Mouse (Mus musculus) hindbrain, postnatal 0 days (tissue): Measurements from ENCODE around the gene Med17. TPM values are rescaled to one million over a fixed set of nuclear protein-coding genes. Genes with fewer than 3 reads are reported as not detected.

Experiments
- ATAC-seq: fragments of 200-750 bp; cut with Nextera tagmentation; 2 replicates; pipeline ENCODE4 v1.8.0; 2017; ENCODE audit warnings: mild to moderate bottlenecking, moderate TSS enrichment, moderate library complexity
- DNase-seq: peaks from one replicate; pipeline ENCODE4 v3.0.0-alpha.2; 2015; ENCODE audit warnings: low spot score
- H3K27ac ChIP-seq: fragments of 300-500 bp; sonication (generic); 2 replicates; pipeline ENCODE4 v1.5.1; 2014; ENCODE audit warnings: mild to moderate bottlenecking
- H3K27me3 ChIP-seq: fragments of 300-500 bp; sonication (generic); 2 replicates; pipeline ENCODE4 v1.6.1; 2014; ENCODE audit warnings: low read length, mixed read lengths; ENCODE audit not compliant: insufficient read depth
- H3K36me3 ChIP-seq: fragments of 300-500 bp; sonication (generic); 2 replicates; pipeline ENCODE4 v1.6.1; 2014; ENCODE audit warnings: low read length, mixed read lengths; ENCODE audit not compliant: insufficient read depth
- H3K4me1 ChIP-seq: fragments of 300-500 bp; sonication (generic); 2 replicates; pipeline ENCODE4 v1.6.1; 2014; ENCODE audit warnings: antibody characterized with exemption, low read length, mixed read lengths; ENCODE audit not compliant: insufficient read depth
- H3K4me2 ChIP-seq: fragments of 300-500 bp; sonication (generic); 2 replicates; pipeline ENCODE4 v1.6.1; 2014; ENCODE audit warnings: low read depth, mild to moderate bottlenecking, low read length, moderate library complexity, mixed read lengths
- H3K4me3 ChIP-seq: fragments of 300-500 bp; sonication (generic); 2 replicates; pipeline ENCODE4 v1.5.1; 2014; ENCODE audit warnings: low read length
- H3K9ac ChIP-seq: fragments of 300-500 bp; sonication (generic); replicated peaks from 2 replicates; pipeline ENCODE4 v1.6.1; 2014; ENCODE audit warnings: mild to moderate bottlenecking, low read length, moderate library complexity, mixed read lengths
- H3K9me3 ChIP-seq: fragments of 300-500 bp; sonication (generic); 2 replicates; pipeline ENCODE4 v1.6.1; 2016; ENCODE audit warnings: low read length, mixed read lengths
- CTCF ChIP-seq: IDR thresholded peaks from 2 replicates; pipeline ENCODE4 v1.5.1; 2016; ENCODE audit warnings: antibody characterized with exemption, control low read depth, low read depth
- WGBS: fragments of 180-500 bp; shearing (Covaris S2); extraction: QIAGEN DNeasy Blood & Tissue Kit; methylation state at CpG from one replicate; pipeline ENCODE4 v1.1.7; 2014; 5-methylcytosine and 5-hydroxymethylcytosine counted together
- polyA plus RNA-seq: library from polyadenylated mRNA; unstranded; fragments of >200 nt; fragmentation: Nextera tagmentation; extraction: Ambion mirVana; gene quantifications from 2 replicates; pipeline ENCODE4 v1.2.1, GENCODE M21; 2015
- total RNA-seq: library from RNA; depleted of rRNA; stranded (reverse); fragments of >200 nt; gene quantifications from 2 replicates; pipeline ENCODE4 v1.2.3, GENCODE M21; 2014

Gene Med17
- total and polyA plus RNA-seq, 2 experiments from 2014 or later, result 19.0 to 21.9 TPM

GRCm38 (mm10) chr9:15239042-15239925 is 40.4 kb downstream of the Med17 start, which contains the start of gene Vstm5:
Gene Vstm5 (plus strand): TSS chr9:15239045.
- Histone ChIP-seq H3K27ac (peak within 1 kb of the TSS; percentile 46), H3K4me1 (peaks cover 14% of the 10 kb centered on the region; the same call in 1 of the 2 replicates), H3K9ac (peak within 1 kb of the TSS; percentile 70), H3K4me2 (peak within 1 kb of the TSS; percentile 75), H3K36me3 (no peaks in the 10 kb centered on the region), H3K9me3 (no peaks in the 10 kb centered on the region), H3K4me3 (peak within 1 kb of the TSS; percentile 40), H3K27me3 (no peaks in the 10 kb centered on the region)
- peak; percentile 55 for TF ChIP-seq CTCF
- WGBS, result 5% methylated on average over 35 of the region's 35 CpGs
- peak; percentile 91 for ATAC-seq
- DNase-seq, result peak; percentile 79

GRCm38 (mm10) chr9:15238297-15238990 is 41.3 kb downstream of the Med17 start:
- Histone ChIP-seq H3K4me1 (peaks cover 14% of the 10 kb centered on the region; the same call in 1 of the 2 replicates), H3K27me3 (no peaks in the 10 kb centered on the region), H3K4me2 (peak overlapping the region; percentile 75), H3K9ac (peak overlapping the region; percentile 70), H3K36me3 (no peaks in the 10 kb centered on the region), H3K9me3 (no peaks in the 10 kb centered on the region), H3K27ac (peak overlapping the region; percentile 46), H3K4me3 (peak overlapping the region; percentile 40)
- TF ChIP-seq CTCF, result no peak
- DNase-seq, result no peak
- ATAC-seq, result peak; percentile 44
- 80% methylated on average over 16 of the region's 16 CpGs for WGBS

GRCm38 (mm10) chr9:15237516-15238296 is 42.0 kb downstream of the Med17 start:
- Histone ChIP-seq H3K27ac (no peak overlapping the region), H3K27me3 (no peaks in the 10 kb centered on the region), H3K4me3 (no peak overlapping the region), H3K9me3 (no peaks in the 10 kb centered on the region), H3K9ac (no peak overlapping the region), H3K36me3 (no peaks in the 10 kb centered on the region), H3K4me1 (peaks cover 14% of the 10 kb centered on the region; the same call in 1 of the 2 replicates), H3K4me2 (no peak overlapping the region; the same call in 1 of the 2 replicates)
- WGBS, result 52% methylated on average over 14 of the region's 14 CpGs
- TF ChIP-seq CTCF, result no peak
- ATAC-seq (no peak), DNase-seq (no peak)

- H3K9me3 ChIP-seq, result no peaks in the 10 kb centered on the region
- H3K4me3 ChIP-seq, result no peak overlapping the region
- H3K4me1 ChIP-seq, result peaks cover 14% of the 10 kb centered on the region; the same call in 1 of the 2 replicates
- no peak overlapping the region for H3K27ac ChIP-seq
- H3K36me3 ChIP-seq, result no peaks in the 10 kb centered on the region
- no peaks in the 10 kb centered on the region for H3K27me3 ChIP-seq
- no peak for DNase-seq
- ATAC-seq, result no peak
- no peak for TF ChIP-seq CTCF
- whole genome bisulfite sequencing, result 74% methylated on average over 3 of the region's 3 CpGs
- no peak overlapping the region for H3K9ac ChIP-seq
- H3K4me2 ChIP-seq, result no peak overlapping the region
Observed at GRCm38 (mm10) chr9:15235986-15236385, 43.7 kb downstream of the Med17 start.

GRCm38 (mm10) chr9:15233604-15234003 is 46.1 kb downstream of the Med17 start:
- no peaks in the 10 kb centered on the region for H3K36me3 ChIP-seq
- H3K4me1 ChIP-seq, result peaks cover 10% of the 10 kb centered on the region; the same call in 1 of the 2 replicates
- WGBS, result 92% methylated on average over 1 of the region's 1 CpGs
- H3K4me3 ChIP-seq, result no peak overlapping the region
- TF ChIP-seq CTCF, result no peak
- no peaks in the 10 kb centered on the region for H3K9me3 ChIP-seq
- H3K9ac ChIP-seq, result no peak overlapping the region
- no peak overlapping the region for H3K27ac ChIP-seq
- H3K4me2 ChIP-seq, result no peak overlapping the region
- ATAC-seq (no peak), DNase-seq (no peak)
- H3K27me3 ChIP-seq, result no peaks in the 10 kb centered on the region

GRCm38 (mm10) chr9:15232445-15232844 is 47.3 kb downstream of the Med17 start:
- H3K27ac ChIP-seq, result no peak overlapping the region
- H3K27me3 ChIP-seq, result no peaks in the 10 kb centered on the region
- no peak for DNase-seq
- H3K4me2 ChIP-seq, result no peak overlapping the region
- WGBS, result 89% methylated on average over 3 of the region's 3 CpGs
- no peaks in the 10 kb centered on the region for H3K4me1 ChIP-seq
- no peaks in the 10 kb centered on the region for H3K36me3 ChIP-seq
- no peak overlapping the region for H3K4me3 ChIP-seq
- TF ChIP-seq CTCF, result 0 out of 2 replicates have a peak, but pooled peaks have one; percentile 6
- H3K9me3 ChIP-seq, result no peaks in the 10 kb centered on the region
- no peak for ATAC-seq
- no peak overlapping the region for H3K9ac ChIP-seq
